Mouse (Mus musculus): ENCODE measurements around the gene Gdpd3. TPM values are rescaled to one million over a fixed set of nuclear protein-coding genes. Genes with fewer than 3 reads are reported as not detected.
"Not testable (repeated sequence)": the region's sequence is repeated elsewhere in the genome, so short reads cannot be mapped to it uniquely, and the experiment has no call there.

Gene Gdpd3
- polyA plus RNA-seq, 1 experiment from 2014 or later, result 2.2 TPM

DNA sequence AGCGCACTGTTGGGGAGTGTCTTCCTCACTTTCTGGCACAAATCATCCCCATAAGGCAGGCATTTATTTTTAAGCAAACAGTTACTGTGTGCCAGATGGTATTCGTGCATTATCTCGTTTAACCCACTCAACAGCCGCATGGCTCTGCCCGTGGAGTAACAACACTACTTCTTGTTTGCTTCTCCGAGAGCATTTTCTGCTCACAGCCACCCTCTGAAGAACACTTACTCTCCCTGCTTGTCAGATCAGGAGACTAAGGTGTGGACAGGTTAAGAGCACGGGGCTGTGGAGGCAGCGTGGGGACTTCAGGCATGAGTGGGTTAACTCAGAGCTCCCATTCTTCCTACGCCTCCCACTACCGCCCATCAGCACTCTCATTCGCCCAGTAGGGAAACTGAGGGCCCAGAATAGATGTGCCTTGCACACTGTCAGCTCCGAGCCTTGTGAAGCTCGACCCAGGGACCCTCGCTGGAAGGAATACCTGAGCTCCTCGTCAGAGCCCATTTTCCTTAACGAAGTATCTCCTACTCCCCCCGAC is 3.6 kb upstream of the Gdpd3 start:
- peak overlapping the region; percentile 14; the same call in 1 of the 2 replicates for H3K4me2 ChIP-seq
- WGBS, result 68% methylated on average over 17 of the region's 17 CpGs
- no peak for ATAC-seq (replicated peaks)
- H3K9me3 ChIP-seq, result no peaks in the 10 kb centered on the region
- no peaks in the 10 kb centered on the region for H3K27me3 ChIP-seq (replicated peaks)
- H3K9ac ChIP-seq, result no peak overlapping the region
- H3K4me3 ChIP-seq, result no peak overlapping the region
- no peak overlapping the region for H3K27ac ChIP-seq
- peaks cover 31% of the 10 kb centered on the region for H3K4me1 ChIP-seq
- peaks cover 24% of the 10 kb centered on the region for H3K36me3 ChIP-seq (replicated peaks)

DNA sequence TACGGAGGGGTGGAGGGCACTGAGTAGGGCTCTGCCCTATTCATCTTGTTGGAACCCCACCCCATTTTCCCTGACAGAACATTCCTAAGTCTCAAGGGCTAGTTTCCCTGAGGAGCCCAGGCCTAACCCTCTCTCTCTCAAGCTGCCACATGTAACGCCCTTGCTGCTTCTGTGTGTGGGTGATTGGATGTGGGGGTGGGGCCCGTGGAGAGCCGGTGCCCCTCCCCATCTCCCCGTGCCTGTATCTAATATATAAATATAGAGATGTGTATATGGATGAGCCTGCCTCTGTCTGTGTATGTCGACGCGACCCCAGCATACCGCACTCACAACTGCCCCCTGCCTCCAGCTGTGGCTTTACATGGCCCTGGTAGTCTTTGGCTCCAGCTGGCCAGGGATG is 594 bp upstream of the Gdpd3 start:
- Histone ChIP-seq H3K9ac (no peak overlapping the region), H3K27ac (no peak overlapping the region), H3K4me1 (peaks cover 23% of the 10 kb centered on the region), H3K27me3 (replicated peaks) (no peaks in the 10 kb centered on the region), H3K9me3 (no peaks in the 10 kb centered on the region), H3K36me3 (replicated peaks) (peaks cover 33% of the 10 kb centered on the region), H3K4me3 (no peak overlapping the region), H3K4me2 (no peak overlapping the region)
- 91% methylated on average over 9 of the region's 9 CpGs for WGBS
- ATAC-seq (replicated peaks), result no peak

DNA sequence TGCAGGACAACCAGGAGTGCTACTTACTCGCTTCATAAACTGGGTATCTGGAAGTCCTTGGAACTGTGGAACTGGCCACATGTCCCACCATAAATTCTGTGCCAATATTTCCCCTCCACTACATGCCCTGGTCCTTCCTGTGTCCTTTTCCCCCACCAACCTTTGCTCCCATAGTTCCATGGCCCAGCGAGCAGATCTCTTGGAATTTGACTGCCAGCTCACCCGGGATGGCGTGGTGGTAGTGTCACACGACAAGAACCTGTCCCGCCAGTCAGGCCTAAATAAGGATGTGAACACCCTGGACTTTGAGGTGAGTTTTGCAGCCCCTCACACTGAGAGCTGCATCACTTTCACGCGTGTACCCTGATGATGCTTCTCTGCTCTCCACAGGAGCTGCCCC is 867 bp downstream of the Gdpd3 start:
- Histone ChIP-seq H3K4me2 (no peak overlapping the region), H3K27me3 (replicated peaks) (no peaks in the 10 kb centered on the region), H3K4me3 (no peak overlapping the region), H3K9ac (no peak overlapping the region), H3K36me3 (replicated peaks) (peaks cover 33% of the 10 kb centered on the region), H3K27ac (no peak overlapping the region), H3K9me3 (no peaks in the 10 kb centered on the region), H3K4me1 (peaks cover 9% of the 10 kb centered on the region)
- ATAC-seq (replicated peaks), result no peak
- 96% methylated on average over 8 of the region's 8 CpGs for WGBS

DNA sequence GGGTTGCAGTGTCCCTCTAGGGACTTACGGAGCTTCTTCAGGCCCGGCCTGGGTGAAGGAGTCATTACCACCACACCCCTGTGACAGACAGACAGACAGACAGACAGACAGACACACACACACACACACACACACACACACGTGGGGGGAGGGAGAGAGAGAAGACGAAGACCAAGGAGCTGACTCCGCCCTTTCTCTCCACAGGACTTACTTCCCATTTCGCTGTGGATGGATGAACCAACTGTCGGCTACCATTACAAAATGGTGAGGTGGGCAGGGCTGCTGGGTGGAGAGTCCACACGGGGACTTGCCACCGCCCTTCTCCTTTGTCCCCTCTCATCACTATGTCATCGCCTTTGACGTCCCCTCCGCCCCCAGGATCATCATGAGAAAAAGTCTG is 4.7 kb downstream of the Gdpd3 start:
- WGBS, result 88% methylated on average over 11 of the region's 12 CpGs
- peaks cover 17% of the 10 kb centered on the region for H3K36me3 ChIP-seq (replicated peaks)

DNA sequence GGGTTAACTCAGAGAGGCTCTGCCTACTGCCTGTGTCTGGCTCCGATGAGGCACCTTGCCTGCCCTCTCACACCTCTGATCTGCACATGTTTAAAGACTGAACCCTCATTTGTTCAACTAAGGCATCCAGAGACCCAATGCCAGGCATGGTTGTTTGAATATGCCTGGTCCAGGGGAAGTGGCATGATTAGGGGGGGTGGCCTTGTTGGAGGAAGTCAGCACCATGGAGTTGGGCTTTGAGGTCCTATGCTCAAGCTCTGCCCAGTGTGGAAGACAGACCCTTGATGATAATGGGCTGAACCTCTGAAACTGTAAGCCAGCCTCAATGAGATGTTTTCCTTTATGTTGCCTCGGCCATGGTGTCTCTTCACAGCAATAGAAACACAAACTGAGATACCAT is 7.2 kb downstream of the Gdpd3 start:
- Histone ChIP-seq H3K27me3 (replicated peaks) (no peaks in the 10 kb centered on the region), H3K9me3 (no peaks in the 10 kb centered on the region), H3K4me2 (no peak overlapping the region), H3K9ac (no peak overlapping the region), H3K4me1 (peaks cover 25% of the 10 kb centered on the region), H3K4me3 (no peak overlapping the region), H3K27ac (no peak overlapping the region), H3K36me3 (replicated peaks) (peaks cover 5% of the 10 kb centered on the region; the same call in 1 of the 2 replicates)
- ATAC-seq (replicated peaks), result no peak
- 92% methylated on average over 2 of the region's 2 CpGs for WGBS

More for the DNA sequence above, 4.7 kb downstream of the Gdpd3 start:
- no peak overlapping the region for H3K4me2 ChIP-seq
- H3K27ac ChIP-seq, result no peak overlapping the region
- H3K4me3 ChIP-seq, result no peak overlapping the region
- no peak overlapping the region for H3K9ac ChIP-seq
- H3K27me3 ChIP-seq (replicated peaks), result no peaks in the 10 kb centered on the region
- no peak for ATAC-seq (replicated peaks)
- no peaks in the 10 kb centered on the region for H3K9me3 ChIP-seq
- H3K4me1 ChIP-seq, result peaks cover 4% of the 10 kb centered on the region

DNA sequence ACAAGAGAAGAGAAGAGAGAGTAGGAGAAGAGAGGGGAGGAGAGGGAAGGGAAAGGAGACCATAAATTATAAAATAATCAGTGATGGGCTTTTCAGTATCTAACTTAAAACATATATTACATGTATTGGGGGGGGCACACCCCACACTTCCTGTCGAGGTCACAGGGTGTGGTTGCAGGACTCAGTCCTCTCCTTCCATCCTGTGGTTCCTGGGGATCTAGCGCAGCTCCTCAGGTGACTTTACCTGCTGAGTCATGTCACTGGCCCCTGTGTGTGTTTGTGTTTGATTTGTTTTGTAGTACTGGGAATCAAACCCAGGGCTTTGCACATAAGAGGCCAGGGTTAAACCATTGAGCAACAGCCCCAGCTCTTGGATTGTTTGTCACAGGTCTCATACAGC is 8.3 kb downstream of the Gdpd3 start:
- H3K9ac ChIP-seq, result no peak overlapping the region
- WGBS, result 91% methylated on average over 2 of the region's 2 CpGs

DNA sequence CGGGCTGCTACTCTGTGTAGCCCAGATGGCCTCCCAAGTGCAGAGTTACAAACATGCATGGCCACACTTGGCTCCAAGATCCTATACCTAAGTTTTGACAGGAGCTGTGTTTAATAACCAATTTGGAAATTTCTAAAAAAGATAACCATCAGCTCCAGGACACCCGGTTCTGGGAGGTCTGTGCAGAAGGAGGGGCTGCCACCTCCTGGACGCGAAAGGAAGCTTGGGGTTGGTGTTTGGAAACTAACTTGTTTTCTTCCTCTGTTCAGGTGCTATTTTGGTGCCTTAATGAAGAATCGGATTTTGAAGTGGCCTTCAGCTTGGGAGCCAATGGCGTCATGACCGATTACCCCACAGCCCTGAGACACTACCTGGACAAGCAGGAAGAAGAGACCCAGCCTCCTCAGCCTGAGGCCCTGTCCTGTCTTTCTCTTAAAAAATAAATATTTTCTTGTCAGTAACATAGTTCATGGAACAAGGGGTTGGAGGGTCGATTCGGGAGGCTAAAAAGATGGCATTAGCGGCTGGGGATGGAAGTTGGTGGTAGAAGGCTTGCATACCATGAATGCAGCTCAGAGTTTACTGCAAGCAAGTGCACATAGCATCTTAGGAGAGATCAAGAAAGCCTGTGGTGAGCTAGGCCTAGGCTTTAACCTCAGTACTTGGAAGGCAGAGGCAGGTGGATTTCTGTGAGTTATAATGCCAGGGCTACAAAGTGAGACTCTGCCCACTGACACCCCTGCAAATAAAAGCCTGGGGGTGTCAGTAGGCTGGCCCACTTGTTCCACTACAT is 9.2 kb downstream of the Gdpd3 start:
- Histone ChIP-seq H3K36me3 (replicated peaks) (no peaks in the 10 kb centered on the region; the same call in 1 of the 2 replicates), H3K9ac (no peak overlapping the region), H3K4me1 (peaks cover 44% of the 10 kb centered on the region), H3K9me3 (no peaks in the 10 kb centered on the region), H3K27ac (peak overlapping the region; percentile 91; the same call in 1 of the 2 replicates), H3K4me2 (0 out of 2 replicates have a peak overlapping the region, but pooled peaks have one; percentile 91), H3K27me3 (replicated peaks) (no peaks in the 10 kb centered on the region), H3K4me3 (no peak overlapping the region)
- 86% methylated on average over 10 of the region's 10 CpGs for WGBS
- no peak for ATAC-seq (replicated peaks)

More for the DNA sequence above, 8.3 kb downstream of the Gdpd3 start:
- H3K27me3 ChIP-seq (replicated peaks), result no peaks in the 10 kb centered on the region
- no peak overlapping the region for H3K27ac ChIP-seq
- no peak overlapping the region for H3K4me3 ChIP-seq
- peaks cover 35% of the 10 kb centered on the region for H3K4me1 ChIP-seq
- ATAC-seq (replicated peaks), result no peak
- no peak overlapping the region for H3K4me2 ChIP-seq
- H3K9me3 ChIP-seq, result no peaks in the 10 kb centered on the region
- H3K36me3 ChIP-seq (replicated peaks), result peaks cover 5% of the 10 kb centered on the region; the same call in 1 of the 2 replicates

DNA sequence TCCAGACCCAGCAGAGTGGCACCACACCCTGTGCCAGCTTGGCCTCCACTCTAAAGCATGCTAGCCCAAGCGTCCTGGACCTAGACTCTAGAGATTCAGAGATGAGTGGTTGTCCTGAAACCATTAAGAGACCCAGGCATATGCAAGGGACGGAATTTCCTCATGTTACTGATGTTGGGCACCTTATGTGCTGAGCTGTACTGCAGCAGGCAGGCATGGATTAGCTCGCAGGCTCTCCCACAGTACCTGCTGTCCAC is 9.8 kb downstream of the Gdpd3 start:
- WGBS, result 73% methylated on average over 3 of the region's 3 CpGs
- Histone ChIP-seq H3K9me3 (no peaks in the 10 kb centered on the region), H3K4me3 (peak overlapping the region; percentile 90; the same call in 1 of the 2 replicates), H3K4me2 (peak overlapping the region; percentile 91), H3K27me3 (replicated peaks) (no peaks in the 10 kb centered on the region), H3K9ac (no peak overlapping the region), H3K27ac (peak overlapping the region; percentile 91; the same call in 1 of the 2 replicates), H3K36me3 (replicated peaks) (no peaks in the 10 kb centered on the region; the same call in 1 of the 2 replicates), H3K4me1 (peaks cover 48% of the 10 kb centered on the region)
- ATAC-seq (replicated peaks), result no peak

DNA sequence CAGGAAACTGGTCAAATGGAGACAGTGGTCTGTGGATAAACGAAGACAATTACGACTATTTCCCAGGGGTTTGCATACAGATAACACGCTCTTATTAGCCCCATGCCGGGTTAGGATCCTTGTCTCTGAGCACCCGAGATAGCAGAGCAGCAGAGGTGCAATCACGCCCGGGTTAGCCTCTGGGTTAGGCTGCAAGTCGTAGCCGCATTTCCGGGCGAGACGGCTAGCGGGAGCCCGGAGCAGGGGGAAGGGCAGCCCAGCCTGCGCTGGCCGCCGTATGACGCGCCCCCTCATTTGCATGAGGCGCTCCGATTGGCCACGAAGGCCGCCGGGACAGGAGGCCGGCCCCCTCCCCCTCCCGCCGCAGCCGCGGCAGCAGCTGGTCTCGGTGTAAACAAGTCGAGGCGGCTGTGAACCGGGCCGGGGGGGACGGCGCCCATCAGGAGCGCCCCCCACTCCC is 10.5 kb downstream of the Gdpd3 start, which contains the start of gene Ypel3:
Ypel3 (plus strand) TSS at position 358 of the 460 bp plus-strand sequence.
- Histone ChIP-seq H3K27me3 (replicated peaks) (no peaks in the 10 kb centered on the region), H3K4me2 (peak within 1 kb of the TSS; percentile 91), H3K36me3 (replicated peaks) (no peaks in the 10 kb centered on the region), H3K27ac (peak within 1 kb of the TSS; percentile 91), H3K9me3 (no peaks in the 10 kb centered on the region), H3K9ac (peak within 1 kb of the TSS; percentile 95), H3K4me1 (peaks cover 55% of the 10 kb centered on the region), H3K4me3 (peak within 1 kb of the TSS; percentile 90)
- peak; percentile 89 for ATAC-seq (replicated peaks)
- WGBS, result under 1% methylated on average over 34 of the region's 37 CpGs

DNA sequence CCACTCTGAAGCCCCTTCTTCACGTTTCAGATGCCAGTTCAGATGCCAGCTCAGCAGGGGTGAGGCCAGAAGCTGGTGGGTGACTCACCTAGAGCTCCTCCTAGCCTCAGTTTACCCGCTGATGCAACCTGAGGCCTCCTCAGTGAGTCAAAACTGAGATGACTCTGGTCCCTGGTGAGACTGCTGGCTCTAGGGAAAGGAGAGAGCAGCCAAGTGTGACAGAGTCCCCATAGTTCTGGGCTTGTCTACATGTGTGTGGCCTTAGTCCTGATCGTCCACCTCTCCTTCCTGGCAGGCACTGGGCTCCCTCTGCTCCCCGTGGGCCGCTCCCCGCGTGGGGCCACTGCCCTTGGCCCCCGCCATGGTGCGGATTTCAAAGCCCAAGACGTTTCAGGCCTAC is 11.3 kb downstream of the Gdpd3 start:
- Histone ChIP-seq H3K4me3 (peak overlapping the region; percentile 90), H3K27ac (peak overlapping the region; percentile 91), H3K9ac (peak overlapping the region; percentile 95), H3K36me3 (replicated peaks) (no peaks in the 10 kb centered on the region), H3K4me1 (peaks cover 55% of the 10 kb centered on the region), H3K9me3 (no peaks in the 10 kb centered on the region), H3K4me2 (peak overlapping the region; percentile 91), H3K27me3 (replicated peaks) (no peaks in the 10 kb centered on the region)
- WGBS, result 33% methylated on average over 10 of the region's 10 CpGs
- ATAC-seq (replicated peaks), result no peak

DNA sequence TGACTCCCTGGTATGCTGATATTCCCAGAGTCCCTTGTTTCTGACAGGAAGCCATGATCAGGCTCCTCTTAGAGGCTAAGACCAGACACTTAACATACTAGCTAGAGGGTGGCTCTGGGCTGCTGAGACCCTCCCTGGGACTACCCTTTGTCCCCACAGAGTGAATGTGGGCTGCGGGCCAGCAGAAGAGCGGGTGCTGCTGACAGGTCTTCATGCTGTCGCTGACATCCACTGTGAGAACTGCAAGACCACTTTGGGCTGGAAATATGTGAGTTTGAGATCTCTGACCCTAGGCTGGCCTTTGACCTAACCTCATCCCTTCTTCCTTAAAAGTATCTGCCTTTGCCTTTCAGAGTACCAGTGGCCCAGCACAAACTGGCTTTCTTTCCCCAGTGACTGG is 12.0 kb downstream of the Gdpd3 start:
- WGBS, result 82% methylated on average over 3 of the region's 3 CpGs
- ATAC-seq (replicated peaks), result no peak
- H3K4me3 ChIP-seq, result peak overlapping the region; percentile 90; the same call in 1 of the 2 replicates
- H3K27ac ChIP-seq, result no peak overlapping the region
- H3K36me3 ChIP-seq (replicated peaks), result no peaks in the 10 kb centered on the region
- H3K4me2 ChIP-seq, result peak overlapping the region; percentile 91
- H3K9ac ChIP-seq, result 0 out of 2 replicates have a peak overlapping the region, but pooled peaks have one; percentile 95
- H3K27me3 ChIP-seq (replicated peaks), result no peaks in the 10 kb centered on the region
- peaks cover 55% of the 10 kb centered on the region for H3K4me1 ChIP-seq
- no peaks in the 10 kb centered on the region for H3K9me3 ChIP-seq

DNA sequence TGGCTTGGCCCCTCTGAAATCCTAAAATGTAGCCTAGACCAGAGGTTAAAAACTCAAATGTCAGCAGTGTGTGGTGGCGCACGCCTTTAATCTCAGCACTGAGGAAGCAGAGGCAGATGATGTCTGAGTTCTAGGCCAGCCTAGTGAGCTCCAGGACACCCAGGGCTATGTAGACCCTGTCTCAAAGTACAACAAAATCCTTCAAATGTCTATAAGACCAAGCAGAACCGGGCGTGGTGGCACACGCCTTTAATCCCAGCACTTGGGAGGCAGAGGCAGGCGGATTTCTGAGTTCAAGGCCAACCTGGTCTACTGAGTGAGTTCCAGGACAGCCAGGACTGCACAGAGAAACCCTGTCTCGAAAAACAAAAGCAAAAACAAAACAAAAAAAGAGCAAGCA is 13.0 kb downstream of the Gdpd3 start:
- H3K27me3 ChIP-seq (replicated peaks); H3K9me3 ChIP-seq; ATAC-seq (replicated peaks); H3K36me3 ChIP-seq (replicated peaks); H3K4me2 ChIP-seq; H3K4me3 ChIP-seq; H3K9ac ChIP-seq: not testable (repeated sequence)
- Histone ChIP-seq H3K27ac (peak overlapping the region; percentile 83; the same call in 1 of the 2 replicates), H3K4me1 (peaks cover 55% of the 10 kb centered on the region)
- WGBS, result 91% methylated on average over 7 of the region's 7 CpGs
